Mouse (Mus musculus): ENCODE data around the gene Calm1.
"Not testable (repeated sequence)": the region's sequence is repeated elsewhere in the genome, so short reads cannot be mapped to it uniquely, and the experiment has no call there.

The Calm1 gene

DNA sequence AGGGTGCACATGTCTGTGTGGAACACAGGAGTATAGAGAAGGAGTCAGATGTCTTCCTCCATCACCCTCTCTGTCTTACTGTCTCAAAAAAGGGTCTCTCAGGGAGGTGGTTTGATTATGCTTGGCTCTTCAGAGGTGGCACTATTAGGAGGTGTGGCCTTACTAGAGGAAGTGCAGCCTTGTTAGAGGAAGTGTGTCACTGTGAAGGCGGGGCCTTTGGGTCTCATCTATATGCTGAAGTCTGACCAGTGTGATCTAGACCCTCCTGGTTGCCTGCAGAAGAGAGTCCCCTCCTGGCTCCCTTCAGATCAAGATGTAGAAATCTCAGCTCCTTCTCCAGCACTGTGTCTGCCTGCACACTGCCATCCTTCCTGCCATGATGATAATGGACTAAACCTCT, 5.1 kb upstream of the Calm1 start:
- DNase-seq (ENCODE audit: low spot score) = no peak

DNA sequence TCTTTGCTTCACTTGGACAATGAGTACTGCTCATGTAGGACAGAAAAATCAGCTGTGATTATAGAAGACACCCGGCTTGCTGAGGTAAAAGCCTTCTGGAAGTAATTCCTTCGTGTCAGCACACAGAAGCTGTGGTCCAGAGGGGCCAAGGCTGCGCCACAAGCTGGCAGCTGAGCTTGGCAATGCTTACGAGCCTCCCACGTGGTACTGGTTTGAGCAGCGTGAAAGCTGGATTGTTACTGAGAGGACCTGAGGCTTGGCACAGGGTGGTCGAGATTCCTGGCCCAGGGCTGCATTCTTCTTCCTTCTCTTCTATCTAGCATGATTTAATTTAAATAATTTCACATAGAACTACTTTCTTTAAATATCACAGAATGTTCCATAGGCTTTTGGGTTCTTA, 2.4 kb upstream of the Calm1 start:
- DNase-seq (ENCODE audit: low spot score) = no peak

DNA sequence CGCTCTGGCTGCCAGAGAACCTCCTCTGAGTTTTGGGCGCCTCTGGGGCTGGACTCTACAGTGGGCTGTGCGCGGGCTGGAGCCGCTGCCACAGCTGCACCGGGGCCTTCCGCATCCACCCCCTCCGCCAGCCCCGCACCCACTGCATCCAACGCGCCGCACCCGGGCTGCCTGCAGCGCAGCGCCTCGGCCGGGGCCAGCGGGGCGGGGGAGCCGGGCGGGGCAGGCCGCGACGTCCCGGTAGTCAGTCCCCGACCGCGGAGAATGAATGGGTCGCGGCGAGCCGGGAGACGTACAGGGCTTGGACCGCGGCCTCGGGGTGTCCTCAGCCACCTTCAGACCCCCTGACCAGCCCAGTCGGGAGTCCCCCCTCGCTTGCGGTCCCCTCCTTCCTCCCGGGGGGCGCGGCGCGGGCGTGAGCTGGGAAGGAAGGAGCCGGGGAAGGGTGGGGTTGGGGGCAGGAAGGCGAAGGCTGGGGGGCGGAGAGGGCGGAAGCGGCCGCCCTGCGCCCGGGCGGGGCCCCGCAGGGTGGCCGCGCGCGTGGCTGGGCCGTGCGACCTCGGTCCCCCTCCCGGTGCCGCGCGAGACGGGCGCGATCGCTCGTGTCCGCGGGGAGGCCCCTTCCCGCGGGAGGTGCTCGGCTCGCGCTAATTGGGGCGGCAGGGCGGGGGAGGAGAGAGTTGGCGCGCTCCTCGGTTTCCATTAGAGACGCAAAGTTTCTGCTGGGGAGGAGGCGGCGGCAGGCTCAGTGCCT, 833 bp downstream of the Calm1 start:
- peak; percentile 51 for DNase-seq (ENCODE audit: low spot score)

GRCm38 (mm10) chr12:100200645-100201362, 1.6 kb downstream of the Calm1 start:
- no peak for DNase-seq (ENCODE audit: low spot score)

DNA sequence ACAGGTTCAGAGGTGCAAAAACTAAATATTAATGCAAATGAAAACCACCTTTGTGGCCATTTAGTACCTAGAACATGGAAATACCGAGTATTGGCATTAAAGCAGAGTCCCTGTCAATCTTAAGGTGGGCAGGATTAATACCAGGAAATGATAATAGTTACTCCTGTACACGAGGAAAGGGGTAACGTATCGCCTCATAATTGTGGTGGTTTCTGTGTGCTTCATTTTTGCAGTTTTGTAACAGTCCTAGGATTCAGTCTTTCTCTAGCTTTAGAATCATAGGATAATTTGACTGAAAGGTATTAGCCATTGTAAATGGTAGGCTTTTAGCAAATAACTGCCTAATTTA, 2.1 kb downstream of the Calm1 start:
- DNase-seq (ENCODE audit: low spot score) = no peak

- peak; percentile 95 for DNase-seq (ENCODE audit: low spot score)
Observed at GRCm38 (mm10) chr12:100201838-100202237, 2.6 kb downstream of the Calm1 start.

DNA sequence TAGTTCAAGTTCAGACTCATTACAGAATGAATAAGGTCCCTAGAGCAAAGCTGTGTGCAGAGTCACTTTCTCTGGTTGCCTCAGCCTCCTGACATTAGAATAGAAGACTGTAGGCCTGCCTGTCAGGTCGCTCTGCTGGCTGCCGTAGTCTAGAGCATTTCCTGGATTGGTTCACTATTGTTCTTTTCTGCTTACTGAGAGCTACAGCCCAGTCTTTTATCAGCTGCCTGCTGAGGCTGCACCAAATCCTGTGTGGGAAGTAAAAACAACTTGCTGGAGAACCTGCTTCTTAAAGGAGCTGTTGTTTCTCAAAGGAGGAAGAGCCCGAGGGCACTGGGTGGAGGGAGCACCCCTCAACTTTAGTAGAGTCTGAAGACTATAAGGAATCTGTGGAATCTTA, 4.5 kb downstream of the Calm1 start:
- no peak for DNase-seq (ENCODE audit: low spot score)

- DNase-seq (ENCODE audit: low spot score) = no peak
Observed at GRCm38 (mm10) chr12:100205156-100205555, 5.9 kb downstream of the Calm1 start.

GRCm38 (mm10) chr12:100206521-100206920, 7.3 kb downstream of the Calm1 start:
- DNase-seq (ENCODE audit: low spot score) = no peak

- DNase-seq (ENCODE audit: low spot score) = no peak
Observed at GRCm38 (mm10) chr12:100206926-100207325, 7.7 kb downstream of the Calm1 start.

DNA sequence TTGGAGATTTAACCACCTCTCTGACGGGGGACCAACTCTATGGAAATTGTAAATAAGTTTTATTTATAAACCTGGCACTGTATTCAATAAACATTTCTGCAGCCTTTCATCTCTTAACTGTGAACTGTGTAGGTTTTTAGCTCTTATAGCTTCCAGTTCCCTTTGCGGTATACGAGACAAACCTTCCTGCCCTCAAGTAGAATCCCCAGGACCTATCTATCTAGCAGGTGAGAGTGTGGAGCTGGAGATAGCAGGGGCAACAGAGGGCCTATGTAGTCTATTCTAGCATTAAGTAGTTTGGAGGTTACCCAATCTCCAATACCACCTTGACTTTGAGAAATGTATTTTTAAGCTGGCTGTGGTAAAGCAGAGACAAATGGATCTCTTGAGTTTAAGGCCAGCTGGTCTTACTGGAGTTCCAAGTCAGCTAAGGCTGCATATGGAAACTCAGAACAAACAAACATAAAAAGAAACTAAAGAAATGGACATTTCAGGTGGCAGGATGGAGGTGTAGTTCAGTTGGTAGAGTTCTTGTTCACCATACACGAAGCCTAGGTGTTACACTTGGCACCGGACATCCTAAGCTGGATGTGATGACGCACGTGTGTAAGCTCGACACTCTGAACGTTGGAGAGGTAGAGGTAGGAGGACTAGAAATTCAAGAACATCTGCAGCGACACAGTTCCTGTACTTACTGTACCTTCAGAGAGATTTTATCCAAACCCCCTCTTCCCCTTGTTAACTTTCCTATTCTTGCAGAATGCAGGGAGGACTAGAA, 10.7 kb downstream of the Calm1 start:
- no peak for DNase-seq (ENCODE audit: low spot score)

- peak; percentile 18 for DNase-seq (ENCODE audit: low spot score)
Observed at GRCm38 (mm10) chr12:100210973-100211372, 11.7 kb downstream of the Calm1 start.

GRCm38 (mm10) chr12:100211453-100212185, 12.4 kb downstream of the Calm1 start:
- DNase-seq (ENCODE audit: low spot score) = no peak

DNA sequence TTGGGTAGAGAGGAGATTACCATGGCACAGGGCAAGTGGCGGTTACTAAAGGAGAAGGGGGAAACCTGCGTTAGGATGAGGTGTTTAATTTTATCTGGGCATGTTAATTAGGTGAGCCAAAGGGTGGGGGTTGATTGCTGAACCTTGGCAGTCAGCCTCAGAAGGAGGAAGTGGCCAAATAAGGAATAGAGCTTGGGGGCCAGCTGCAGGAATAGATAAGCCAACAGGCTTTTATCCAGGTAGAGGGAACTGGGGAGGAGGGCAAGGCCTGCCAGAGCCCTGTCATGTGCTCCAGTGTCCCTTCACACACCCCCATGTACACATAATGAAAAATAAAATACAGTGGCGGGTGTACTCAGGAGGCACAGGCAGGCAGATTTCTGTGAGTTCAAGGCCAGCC, 13.2 kb downstream of the Calm1 start:
- DNase-seq (ENCODE audit: low spot score) = no peak

DNA sequence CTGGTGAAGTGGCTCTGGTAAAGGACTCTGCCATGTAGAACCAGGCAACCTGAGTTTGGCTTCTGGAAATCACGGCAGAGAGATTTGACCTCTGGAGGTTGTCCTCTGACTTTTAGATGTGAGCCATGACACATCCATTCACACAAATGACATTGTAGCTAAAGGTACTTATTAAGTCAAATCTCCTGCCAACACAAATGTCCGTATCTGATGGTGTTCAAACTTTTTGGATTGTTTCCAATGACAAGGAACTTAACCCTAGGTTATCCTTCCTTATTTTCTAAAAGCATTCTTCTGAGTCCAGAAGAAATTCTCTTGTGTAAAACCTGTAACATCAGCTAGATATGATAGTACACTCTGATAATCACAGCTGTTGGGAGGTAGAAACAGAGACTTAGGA, 13.9 kb downstream of the Calm1 start:
- no peak for DNase-seq (ENCODE audit: low spot score)

- DNase-seq (ENCODE audit: low spot score) = no peak
Observed at GRCm38 (mm10) chr12:100214156-100214555, 14.9 kb downstream of the Calm1 start.

- no peak for DNase-seq (ENCODE audit: low spot score)
Observed at GRCm38 (mm10) chr12:100214738-100215137, 15.5 kb downstream of the Calm1 start.

GRCm38 (mm10) chr12:100217087-100217486, 17.9 kb downstream of the Calm1 start:
- not testable (repeated sequence) for DNase-seq (ENCODE audit: low spot score)

GRCm38 (mm10) chr12:100220012-100220411, 20.8 kb downstream of the Calm1 start:
- DNase-seq (ENCODE audit: low spot score) = no peak

DNA sequence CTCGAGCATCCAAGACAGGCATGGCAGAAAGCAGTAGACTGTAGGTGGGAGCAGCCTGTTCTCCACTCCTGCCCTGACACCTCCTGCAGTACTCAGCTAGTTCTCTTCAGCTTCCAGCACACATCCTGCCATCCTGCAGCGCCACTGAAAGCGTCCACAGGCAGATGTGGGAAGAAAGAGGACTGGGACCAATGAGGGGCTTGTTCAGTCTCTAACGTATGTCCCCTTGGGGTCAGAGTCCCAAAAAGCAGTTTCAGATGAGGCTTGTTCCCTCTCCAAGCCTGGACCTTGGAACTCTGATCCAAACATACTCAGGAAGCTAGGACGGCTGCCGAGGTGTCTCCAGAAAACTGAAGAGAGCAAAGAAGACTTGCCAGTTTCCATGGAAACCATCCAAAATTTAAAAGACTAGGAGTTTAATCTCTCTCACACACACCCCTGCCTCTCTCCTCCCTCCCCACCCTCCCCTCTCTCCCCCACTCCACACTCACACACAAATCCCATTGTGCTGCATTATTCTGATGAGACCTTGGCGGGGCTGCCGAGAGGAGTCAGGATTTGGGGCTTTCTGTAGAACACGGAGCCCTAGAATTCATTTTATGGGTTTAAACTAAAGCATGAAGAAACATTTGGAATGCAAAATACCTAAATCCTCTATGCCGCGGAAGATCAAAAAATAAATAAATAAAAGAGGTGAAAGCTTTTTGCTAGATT, 22.5 kb downstream of the Calm1 start:
- no peak for DNase-seq (ENCODE audit: low spot score)

DNA sequence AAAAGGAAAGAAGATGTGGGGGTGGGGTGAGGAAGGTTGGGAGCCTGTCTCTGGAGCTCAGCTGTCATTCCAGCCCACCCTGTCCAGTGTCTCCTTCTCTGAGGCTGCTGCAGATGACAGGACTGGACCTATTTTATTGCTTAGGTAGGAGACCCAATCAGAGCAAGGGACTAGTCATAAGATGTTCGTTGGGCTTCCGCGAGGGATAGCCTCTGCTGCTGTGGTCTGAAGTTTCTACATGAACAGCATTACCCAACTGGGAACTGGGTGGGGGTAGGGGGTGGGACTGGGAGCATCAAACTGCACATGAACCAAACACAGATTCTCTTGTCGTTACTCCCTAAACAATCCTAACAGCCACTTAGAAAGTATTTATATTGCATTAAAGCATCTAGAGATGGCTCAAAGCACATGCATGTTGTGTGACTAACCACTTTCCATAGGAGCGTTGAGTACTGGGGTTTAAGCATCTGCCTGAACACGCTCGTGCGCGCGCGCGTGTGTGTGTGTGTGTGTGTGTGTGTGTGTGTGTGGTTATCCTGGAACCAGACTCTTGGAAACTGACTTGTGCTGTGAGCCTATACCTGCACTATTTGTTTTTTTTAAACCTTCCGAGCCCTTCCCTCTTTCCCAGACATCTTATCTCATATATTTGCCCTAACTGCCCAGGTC, 23.2 kb downstream of the Calm1 start:
- DNase-seq (ENCODE audit: low spot score) = no peak
